Mouse (Mus musculus) kidney, postnatal 36 days (tissue): Measurements from ENCODE around the gene Cog1.
A peak's percentile ranks its signal among the peaks of the same experiment; 100 is the strongest.
"Not testable (repeated sequence)": the region's sequence is repeated elsewhere in the genome, so short reads cannot be mapped to it uniquely, and the experiment has no call there.

Experiments used
- DNase-seq, 2 experiments: peaks; one replicate each; pipeline ENCODE4 v3.0.0; 2021 to 2022; ENCODE audit warnings: mixed read lengths in 2 of 2

Gene Cog1

GRCm38 (mm10) chr11:113632303-113632702, 16.7 kb upstream of the Cog1 start:
- no peak for DNase-seq

- no peak for DNase-seq
Observed at GRCm38 (mm10) chr11:113633398-113633797, 15.6 kb upstream of the Cog1 start.

- DNase-seq = no peak
Observed at GRCm38 (mm10) chr11:113634699-113635121, 14.3 kb upstream of the Cog1 start.

GRCm38 (mm10) chr11:113638680-113639079, 10.3 kb upstream of the Cog1 start:
- no peak for DNase-seq

- DNase-seq = no peak
Observed at GRCm38 (mm10) chr11:113645181-113645580, 3.8 kb upstream of the Cog1 start.

- DNase-seq = peak; percentile 68 to 93
Observed at GRCm38 (mm10) chr11:113648152-113648551, 817 bp upstream of the Cog1 start.

GRCm38 (mm10) chr11:113649353-113650210, 613 bp downstream of the Cog1 start, which contains the start of gene Slc39a11:
TSS of gene Slc39a11 (minus strand) at chr11:113650079.
- peak; percentile 58 to 84 for DNase-seq

- DNase-seq = no peak
Observed at GRCm38 (mm10) chr11:113651206-113651906, 2.4 kb downstream of the Cog1 start.

GRCm38 (mm10) chr11:113651907-113652273, 2.9 kb downstream of the Cog1 start:
- DNase-seq = peak in 1 of 2 experiments; percentile 76

- peak; percentile 65 to 84 for DNase-seq
Observed at GRCm38 (mm10) chr11:113652516-113652915, 3.5 kb downstream of the Cog1 start.

GRCm38 (mm10) chr11:113654105-113654504, 5.1 kb downstream of the Cog1 start:
- no peak for DNase-seq

GRCm38 (mm10) chr11:113654561-113655270, 5.7 kb downstream of the Cog1 start:
- DNase-seq = no peak

- no peak for DNase-seq
Observed at GRCm38 (mm10) chr11:113656511-113656932, 7.6 kb downstream of the Cog1 start.

GRCm38 (mm10) chr11:113657221-113657620, 8.3 kb downstream of the Cog1 start:
- no peak for DNase-seq

- peak; percentile 59 to 66 for DNase-seq
Observed at GRCm38 (mm10) chr11:113658319-113658718, 9.3 kb downstream of the Cog1 start.

- no peak for DNase-seq
Observed at GRCm38 (mm10) chr11:113658763-113659162, 9.8 kb downstream of the Cog1 start.

- DNase-seq = not testable (repeated sequence)
Observed at GRCm38 (mm10) chr11:113660213-113660612, 11.2 kb downstream of the Cog1 start.

- no peak for DNase-seq
Observed at GRCm38 (mm10) chr11:113660940-113661339, 12.0 kb downstream of the Cog1 start.

GRCm38 (mm10) chr11:113661835-113662351, 12.9 kb downstream of the Cog1 start:
- DNase-seq = no peak

GRCm38 (mm10) chr11:113664279-113664678, 15.3 kb downstream of the Cog1 start:
- DNase-seq = no peak

GRCm38 (mm10) chr11:113666205-113666604, 17.2 kb downstream of the Cog1 start:
- no peak for DNase-seq

- peak; percentile 74 to 80 for DNase-seq
Observed at GRCm38 (mm10) chr11:113666648-113667047, 17.7 kb downstream of the Cog1 start.

GRCm38 (mm10) chr11:113667122-113667521, 18.2 kb downstream of the Cog1 start:
- peak; percentile 62 to 78 for DNase-seq
